Mouse (Mus musculus) left cerebral cortex, adult 11 months (tissue): ENCODE results near the gene Asrgl1.
A peak's percentile ranks its signal among the peaks of the same experiment; 100 is the strongest.
"Not testable (repeated sequence)": the region's sequence is repeated elsewhere in the genome, so short reads cannot be mapped to it uniquely, and the experiment has no call there.

Source experiments
- DNase-seq: peaks from one replicate; pipeline ENCODE4 v3.0.0; 2022; ENCODE audit warnings: low spot score

Asrgl1 gene

GRCm38 (mm10) chr19:9135512-9136331 lies at the start of gene Asrgl1:
TSS of gene Asrgl1 (minus strand) at chr19:9135636.
- DNase-seq: peak; percentile 82

- no peak for DNase-seq
Measured at GRCm38 (mm10) chr19:9146214-9146613, 10.8 kb upstream of the Asrgl1 start.

GRCm38 (mm10) chr19:9143639-9144125 lies 8.2 kb upstream of the Asrgl1 start:
- no peak for DNase-seq

GRCm38 (mm10) chr19:9143230-9143629 lies 7.8 kb upstream of the Asrgl1 start:
- DNase-seq: no peak

GRCm38 (mm10) chr19:9140361-9140760 lies 4.9 kb upstream of the Asrgl1 start:
- DNase-seq: not testable (repeated sequence)

- no peak for DNase-seq
Measured at GRCm38 (mm10) chr19:9137159-9137558, 1.7 kb upstream of the Asrgl1 start.

GRCm38 (mm10) chr19:9134746-9135511 lies 507 bp downstream of the Asrgl1 start:
- DNase-seq: no peak

- DNase-seq: no peak
Measured at GRCm38 (mm10) chr19:9129996-9130395, 5.4 kb downstream of the Asrgl1 start.

- no peak for DNase-seq
Measured at GRCm38 (mm10) chr19:9128499-9129194, 6.8 kb downstream of the Asrgl1 start.

- DNase-seq: not testable (repeated sequence)
Measured at GRCm38 (mm10) chr19:9123986-9124385, 11.4 kb downstream of the Asrgl1 start.

- DNase-seq: no peak
Measured at GRCm38 (mm10) chr19:9122390-9122789, 13.0 kb downstream of the Asrgl1 start.

GRCm38 (mm10) chr19:9119655-9120425 lies 15.6 kb downstream of the Asrgl1 start:
- no peak for DNase-seq

- no peak for DNase-seq
Measured at GRCm38 (mm10) chr19:9117275-9117674, 18.2 kb downstream of the Asrgl1 start.

- no peak for DNase-seq
Measured at GRCm38 (mm10) chr19:9116268-9116667, 19.2 kb downstream of the Asrgl1 start.

- no peak for DNase-seq
Measured at GRCm38 (mm10) chr19:9112043-9112442, 23.4 kb downstream of the Asrgl1 start.

- DNase-seq: peak; percentile 58
Measured at GRCm38 (mm10) chr19:9110182-9110869, 25.1 kb downstream of the Asrgl1 start.

- DNase-seq: no peak
Measured at GRCm38 (mm10) chr19:9108536-9108935, 26.9 kb downstream of the Asrgl1 start.

- no peak for DNase-seq
Measured at GRCm38 (mm10) chr19:9107379-9107755, 28.1 kb downstream of the Asrgl1 start.

- DNase-seq: no peak
Measured at GRCm38 (mm10) chr19:9106751-9107378, 28.6 kb downstream of the Asrgl1 start.

GRCm38 (mm10) chr19:9106096-9106495 lies 29.3 kb downstream of the Asrgl1 start:
- no peak for DNase-seq
